Mouse (Mus musculus): ENCODE measurements around the gene Defb13.
"Not testable (repeated sequence)": the region's sequence is repeated elsewhere in the genome, so short reads cannot be mapped to it uniquely, and the experiment has no call there.

Defb13 gene

DNA sequence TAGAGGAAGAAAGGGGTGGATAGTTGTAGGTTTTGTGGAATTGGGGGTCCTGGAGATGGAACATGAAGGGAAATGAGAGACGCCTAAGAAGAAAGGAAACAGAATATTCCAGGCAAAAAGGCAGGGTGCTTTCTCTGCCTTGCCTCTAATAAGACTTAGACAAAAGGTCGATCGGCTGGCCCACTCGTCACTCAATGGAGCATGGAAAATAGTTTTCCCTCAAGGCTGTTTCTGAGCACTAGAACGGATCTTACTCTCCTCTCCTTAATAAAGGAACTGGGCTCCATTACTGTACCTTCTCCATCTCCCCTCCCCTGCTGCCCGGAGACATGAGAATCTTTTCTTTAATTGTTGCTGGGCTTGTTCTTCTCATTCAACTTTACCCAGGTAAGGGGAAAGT lies at the start of gene Defb13:
Gene Defb13 (plus strand): TSS at position 301 of the 400 bp plus-strand sequence.
- no peak for DNase-seq (ENCODE audit: low read depth, low spot score)

GRCm38 (mm10) chr8:21906290-21906689 lies 40.3 kb upstream of the Defb13 start, which contains the start of gene Defb11:
TSS of gene Defb11 (minus strand) at chr8:21906412.
- not testable (repeated sequence) for DNase-seq (ENCODE audit: low read depth, low spot score)

DNA sequence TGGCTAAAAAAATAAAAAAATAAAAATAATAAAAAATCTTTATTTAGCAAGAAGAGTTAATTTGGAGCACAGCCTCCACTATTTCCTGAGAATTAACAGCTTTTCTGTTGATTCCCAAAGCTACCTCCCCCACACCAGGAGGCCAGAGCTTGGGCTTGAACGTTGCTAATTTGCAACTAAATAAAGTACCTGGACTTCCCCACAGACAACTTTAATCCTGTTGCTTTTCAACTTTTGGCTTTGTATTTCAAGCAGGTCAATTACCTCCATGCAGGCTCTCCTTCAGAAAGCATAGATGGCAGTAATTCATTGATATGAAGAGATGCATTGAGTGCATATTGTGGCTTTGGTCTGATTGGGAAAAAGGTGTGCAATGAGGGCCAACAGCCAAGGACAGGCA lies 34.6 kb upstream of the Defb13 start:
- peak; percentile 82 for DNase-seq (ENCODE audit: low read depth, low spot score)

DNA sequence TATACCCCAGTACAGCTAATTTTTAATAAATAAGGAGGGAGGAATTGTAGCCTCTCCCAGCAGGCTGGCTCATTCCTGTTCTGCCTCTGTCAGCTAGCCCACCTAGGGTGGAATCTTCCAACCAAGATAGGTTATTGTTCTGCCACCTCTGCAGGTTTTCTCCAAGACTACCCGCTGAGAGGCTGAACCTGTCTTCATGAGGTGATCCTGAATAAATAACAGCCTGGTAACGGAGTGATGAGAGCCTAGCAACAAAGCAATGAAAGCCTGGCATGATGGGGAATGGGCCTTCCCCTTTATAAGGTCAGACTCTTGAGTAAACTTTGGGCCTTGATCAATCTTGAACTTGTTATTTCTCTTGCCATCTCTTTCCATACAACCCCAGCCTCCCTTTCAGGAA lies 34.0 kb upstream of the Defb13 start:
- peak; percentile 77 for DNase-seq (ENCODE audit: low read depth, low spot score)

- DNase-seq (ENCODE audit: low read depth, low spot score), result no peak
Observed at GRCm38 (mm10) chr8:21915625-21916024, 30.9 kb upstream of the Defb13 start.

DNA sequence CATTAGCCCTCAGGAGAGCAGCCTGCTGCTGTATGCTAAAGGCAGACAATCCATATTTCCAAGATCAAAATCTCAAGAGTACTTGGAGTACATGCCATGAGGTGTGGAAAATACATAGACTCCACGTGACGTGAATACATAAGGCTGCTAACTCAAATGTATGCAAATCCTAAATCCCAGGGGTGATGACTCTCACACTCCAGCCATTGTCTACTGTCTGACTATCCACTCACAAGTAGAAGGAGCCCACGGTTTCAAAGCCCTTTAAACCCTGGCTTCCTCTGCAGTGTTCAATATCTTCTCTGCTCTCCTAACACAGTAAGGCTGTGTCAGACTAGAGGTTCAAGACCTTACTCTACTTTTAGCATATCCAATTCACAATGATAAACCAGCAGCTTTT lies 15.8 kb upstream of the Defb13 start:
- not testable (repeated sequence) for DNase-seq (ENCODE audit: low read depth, low spot score)

DNA sequence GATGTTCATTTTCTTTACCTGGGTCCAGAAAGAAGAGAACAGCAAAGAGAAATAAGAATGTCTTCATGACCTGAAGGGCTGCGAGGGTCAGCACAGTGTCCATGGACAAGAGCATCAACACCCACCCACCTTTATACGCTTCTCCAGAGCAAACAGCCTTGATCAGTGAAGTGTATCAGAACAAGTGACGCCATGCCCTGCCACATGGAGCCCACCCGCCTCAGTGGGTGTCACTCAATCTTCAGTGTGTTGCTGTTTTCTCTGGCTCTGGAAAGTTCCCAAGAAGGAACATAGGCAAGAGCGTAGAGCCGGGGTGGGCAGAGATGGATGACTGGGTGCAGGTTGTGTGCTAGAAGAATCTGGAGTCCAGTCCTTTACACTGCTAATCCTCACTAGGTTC lies 14.0 kb upstream of the Defb13 start, which contains the start of gene Defb15:
Gene Defb15 (minus strand): TSS at position 101 of the 400 bp plus-strand sequence.
- no peak for DNase-seq (ENCODE audit: low read depth, low spot score)

- DNase-seq (ENCODE audit: low read depth, low spot score), result not testable (repeated sequence)
Observed at GRCm38 (mm10) chr8:21938052-21938451, 8.5 kb upstream of the Defb13 start, which contains the start of gene Defb35. TSS of gene Defb35 (plus strand) at chr8:21938352.

GRCm38 (mm10) chr8:21947311-21948017 lies 902 bp downstream of the Defb13 start:
- DNase-seq (ENCODE audit: low read depth, low spot score), result no peak

DNA sequence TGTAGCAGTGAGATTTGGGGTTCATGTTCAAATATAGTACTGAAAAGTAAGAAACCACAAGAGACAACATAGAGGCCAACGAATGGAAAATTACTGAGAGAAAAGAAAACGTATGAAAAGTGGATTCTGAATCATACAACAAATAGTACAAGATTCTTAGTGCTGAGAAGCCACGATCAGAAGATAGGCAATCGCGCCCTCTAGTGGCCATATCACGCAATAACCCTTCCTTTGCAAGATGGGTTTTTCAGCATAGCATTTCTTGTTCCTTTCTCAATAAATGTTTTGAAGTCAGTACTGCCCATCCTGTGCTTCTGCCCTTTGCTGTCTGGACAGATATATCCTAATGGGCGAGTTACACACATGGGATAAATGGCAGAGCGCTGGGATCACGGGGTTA lies 8.8 kb downstream of the Defb13 start:
- DNase-seq (ENCODE audit: low read depth, low spot score), result peak; percentile 72

DNA sequence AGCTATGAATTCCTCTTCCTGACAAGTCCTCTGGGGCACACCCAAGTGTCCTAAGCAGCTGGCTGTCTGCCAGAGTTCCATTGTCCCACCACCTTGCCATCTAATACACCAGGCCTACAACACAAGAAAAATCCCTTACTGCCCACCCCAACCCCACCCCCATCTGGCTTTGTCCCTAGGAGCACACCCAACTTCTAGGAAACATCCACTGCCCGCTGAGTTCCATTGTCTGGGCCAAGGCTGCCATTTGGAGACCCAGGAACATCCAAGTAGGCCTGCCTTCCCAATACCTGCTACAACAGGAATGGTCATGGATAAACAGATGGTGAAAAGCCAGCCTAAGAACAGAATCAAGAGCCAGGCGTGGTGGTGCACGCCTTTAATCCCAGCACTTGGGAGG lies 9.8 kb downstream of the Defb13 start:
- DNase-seq (ENCODE audit: low read depth, low spot score), result peak; percentile 85

- DNase-seq (ENCODE audit: low read depth, low spot score), result no peak
Observed at GRCm38 (mm10) chr8:21958414-21958813, 11.9 kb downstream of the Defb13 start, which contains the start of gene Fam90a1a. TSS of gene Fam90a1a (plus strand) at chr8:21958714.

GRCm38 (mm10) chr8:21966646-21967045 lies 20.1 kb downstream of the Defb13 start:
- no peak for DNase-seq (ENCODE audit: low read depth, low spot score)

DNA sequence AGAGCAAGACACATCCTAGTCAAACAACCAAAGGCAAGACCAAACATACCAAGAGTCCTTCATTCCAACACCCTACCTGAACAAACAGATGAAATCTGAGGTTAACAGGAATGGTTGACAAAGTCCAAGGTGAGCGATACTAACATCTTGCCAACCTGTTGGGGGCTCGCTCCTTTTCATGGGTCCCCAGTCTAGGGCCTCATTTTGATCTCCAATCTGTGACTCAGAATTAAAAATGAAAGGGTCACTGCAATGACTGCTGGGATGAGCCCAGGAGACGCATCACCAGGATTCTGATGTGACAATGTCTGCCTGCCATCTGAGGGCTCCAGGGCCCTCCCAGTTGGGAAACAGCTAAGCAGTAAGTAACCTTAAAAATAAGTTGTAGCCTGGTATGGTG lies 22.9 kb downstream of the Defb13 start, which contains the start of gene Ccdc70:
Gene Ccdc70 (plus strand): TSS at position 301 of the 400 bp plus-strand sequence.
- no peak for DNase-seq (ENCODE audit: low read depth, low spot score)

DNA sequence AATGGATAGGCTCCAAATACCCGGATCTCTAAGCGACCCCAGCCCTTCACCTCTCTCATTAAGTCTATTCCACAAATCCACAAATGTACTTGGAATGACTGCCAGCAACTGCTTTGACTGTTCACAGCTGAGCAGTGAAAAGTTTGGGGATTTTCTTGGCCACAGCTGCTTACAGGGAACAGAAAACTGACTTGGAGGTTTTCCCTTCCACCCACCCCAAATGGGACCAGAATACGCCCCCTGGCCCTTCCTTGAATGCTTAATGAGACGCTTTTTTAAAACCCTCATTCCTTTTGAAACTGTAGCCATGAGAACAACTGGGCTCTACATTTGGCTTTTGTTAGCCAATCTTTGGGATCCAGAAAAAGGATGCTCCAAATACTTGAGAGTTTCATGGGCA lies 31.6 kb downstream of the Defb13 start:
- DNase-seq (ENCODE audit: low read depth, low spot score), result no peak

- DNase-seq (ENCODE audit: low read depth, low spot score), result peak; percentile 65
Observed at GRCm38 (mm10) chr8:21981664-21982337, 35.2 kb downstream of the Defb13 start.

DNA sequence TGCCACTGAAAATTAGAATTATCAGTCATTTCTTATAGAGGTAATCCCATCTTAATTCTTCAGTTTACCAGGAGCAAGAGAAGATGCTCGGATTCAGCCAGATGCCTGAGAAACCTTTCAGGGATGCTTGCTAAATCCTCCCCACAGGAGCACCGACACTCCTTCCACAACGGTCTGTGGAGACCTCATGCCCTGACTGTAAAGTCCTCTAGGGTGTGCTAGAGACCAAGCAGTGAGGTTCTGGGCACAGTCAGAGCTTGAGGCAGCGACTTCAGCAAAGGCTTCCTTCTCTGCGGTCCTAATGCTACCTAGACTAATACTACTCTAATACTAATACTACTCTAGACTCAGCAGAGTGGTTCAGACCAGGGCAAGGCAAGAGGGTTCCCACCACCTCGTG lies 45.6 kb downstream of the Defb13 start:
- DNase-seq (ENCODE audit: low read depth, low spot score), result peak; percentile 82

- DNase-seq (ENCODE audit: low read depth, low spot score), result peak; percentile 45
Observed at GRCm38 (mm10) chr8:21995181-21995580, 48.6 kb downstream of the Defb13 start.
